8 mouse cellular contexts compared by ENCODE assay signal in the genomic region with DNA sequence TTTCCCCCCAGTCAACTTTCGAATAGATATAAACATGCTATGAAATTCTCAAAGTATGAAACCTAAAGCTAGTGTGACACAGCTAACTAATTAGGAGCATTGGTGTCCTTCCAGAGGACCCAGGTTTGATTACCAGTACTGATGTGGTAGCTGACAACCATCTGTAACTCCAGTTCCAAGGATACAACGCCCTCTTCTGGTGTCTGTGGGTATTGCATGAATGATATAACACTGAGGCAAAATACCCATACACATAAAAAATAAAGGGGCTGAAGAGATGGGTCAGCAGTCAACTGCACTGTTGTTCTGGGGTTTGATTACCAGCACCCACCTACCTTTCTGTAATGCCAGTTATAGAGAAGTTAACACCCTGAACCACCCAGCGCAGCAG. TPM values are rescaled to one million over a fixed set of nuclear protein-coding genes. Genes with fewer than 3 reads are reported as not detected.
A peak's percentile ranks its signal among the peaks of the same experiment; 100 is the strongest.
DNase-seq lines count a peak whose midpoint lies in the region; ATAC-seq and TF ChIP-seq lines count a peak whose summit lies in the region.

No protein-coding gene starts in this region.

- no peak overlapping the region for H3K4me3 ChIP-seq in cerebellum, adult 2 months (replicated peaks; ENCODE audit: insufficient read depth, low read depth, low read length)
- H3K4me3 ChIP-seq in intestine, embryonic 15.5 days (replicated peaks), result no peak overlapping the region

- H3K27me3 ChIP-seq in cerebellum, adult 2 months (ENCODE audit: control insufficient read depth, insufficient read depth, low read length), result no peaks in the 10 kb centered on the region
- no peaks in the 10 kb centered on the region for H3K27me3 ChIP-seq in intestine, embryonic 15.5 days (replicated peaks)
- H3K27me3 ChIP-seq in splenic B cell, adult 2 months (ENCODE audit: control insufficient read depth, insufficient read depth, low read length, poor library complexity, severe bottlenecking), result no peaks in the 10 kb centered on the region

- no peak overlapping the region; the same call in 1 of the 2 replicates for H3K27ac ChIP-seq in cerebellum, adult 2 months (ENCODE audit: insufficient read depth, low read length)
- peak overlapping the region; percentile 52; the same call in 1 of the 2 replicates for H3K27ac ChIP-seq in intestine, embryonic 15.5 days

- H3K4me2 ChIP-seq in intestine, embryonic 15.5 days (replicated peaks), result no peak overlapping the region

- H3K9ac ChIP-seq in intestine, embryonic 15.5 days, result no peak overlapping the region

- no peak for DNase-seq in cerebellum, adult 2 months
- DNase-seq in cerebellum, adult 11 months, result no peak
- peak; percentile 21 for DNase-seq in right cerebral cortex, postnatal 4 days
- DNase-seq in right cerebral cortex, adult 18-20 months, result no peak
- peak; percentile 60 for DNase-seq in splenic B cell, adult 2 months (ENCODE audit: low read depth, low spot score)
- DNase-seq in gastrocnemius, adult 18-20 months (ENCODE audit: low spot score), result no peak
- DNase-seq in adipocyte (ENCODE audit: low spot score), result no peak

- H3K9me3 ChIP-seq in intestine, embryonic 15.5 days, result no peaks in the 10 kb centered on the region

- ATAC-seq in intestine, embryonic 15.5 days, result no peak

- no peak for TF ChIP-seq POLR2A in cerebellum, adult 2 months (IDR thresholded peaks at IDR 0.05; ENCODE audit: borderline replicate concordance, insufficient read depth, low read length)

- TF ChIP-seq CTCF in cerebellum, adult 2 months (IDR thresholded peaks at IDR 0.05; ENCODE audit: borderline replicate concordance, insufficient read depth, low read depth, low read length), result peak; percentile 30; the same call in 1 of the 2 replicates

- no peaks in the 10 kb centered on the region for H3K36me3 ChIP-seq in intestine, embryonic 15.5 days
- H3K36me3 ChIP-seq in splenic B cell, adult 2 months (ENCODE audit: control insufficient read depth, insufficient read depth, low read length, poor library complexity, severe bottlenecking), result 0 out of 2 replicates have a peak, but pooled peaks cover 2% of the 10 kb centered on the region

- peaks cover 23% of the 10 kb centered on the region for H3K4me1 ChIP-seq in cerebellum, adult 2 months (ENCODE audit: control insufficient read depth, insufficient read depth, low read length)
- H3K4me1 ChIP-seq in intestine, embryonic 15.5 days (replicated peaks), result peaks cover 34% of the 10 kb centered on the region

- WGBS in cerebellum, adult 2 months, result 63% methylated on average over 3 of the region's 3 CpGs
- WGBS in intestine, embryonic 15.5 days, result 58% methylated on average over 3 of the region's 3 CpGs

RNA-seq across cellular contexts. Expression of gene Chd3, which starts 3.6 kb away (rescaled TPM):
- 111 and 115 TPM in 2 replicates for polyA plus RNA-seq in cerebellum, adult 2 months (2012; rRNA removed)
- 39.9 and 44.1 TPM in 2 replicates for polyA plus RNA-seq in intestine, embryonic 15.5 days (2015; fragmentation: Nextera tagmentation; extraction: Ambion mirVana)
- 1 to 10 TPM; 5.7 to 7.9 TPM for total RNA-seq in gastrocnemius, adult 18-20 months (2021)

RNA-seq across cellular contexts. Expression of gene Naa38, which starts 22.5 kb away (rescaled TPM):
- polyA plus RNA-seq in cerebellum, adult 2 months (2012; rRNA removed), result 193 and 200 TPM in 2 replicates
- 154 and 182 TPM in 2 replicates for polyA plus RNA-seq in intestine, embryonic 15.5 days (2015; fragmentation: Nextera tagmentation; extraction: Ambion mirVana)
- 10 to 100 TPM; 70.5 to 72.1 TPM for total RNA-seq in gastrocnemius, adult 18-20 months (2021)

RNA-seq across cellular contexts. Expression of gene Cyb5d1, which starts 22.7 kb away (rescaled TPM):
- 40.2 and 41.9 TPM in 2 replicates for polyA plus RNA-seq in cerebellum, adult 2 months (2012; rRNA removed)
- polyA plus RNA-seq in intestine, embryonic 15.5 days (2015; fragmentation: Nextera tagmentation; extraction: Ambion mirVana), result 22.7 and 24.8 TPM in 2 replicates
- 10 to 100 TPM; 29.3 to 33.0 TPM for total RNA-seq in gastrocnemius, adult 18-20 months (2021)

RNA-seq across cellular contexts. Expression of gene Tmem88, which starts 25.3 kb away (rescaled TPM):
- 5.7 and 6.0 TPM in 2 replicates for polyA plus RNA-seq in cerebellum, adult 2 months (2012; rRNA removed)
- 30.7 and 32.1 TPM in 2 replicates for polyA plus RNA-seq in intestine, embryonic 15.5 days (2015; fragmentation: Nextera tagmentation; extraction: Ambion mirVana)
- 1 to 10 TPM; 2.6 to 4.1 TPM for total RNA-seq in gastrocnemius, adult 18-20 months (2021)

RNA-seq across cellular contexts. Expression of gene Rnf227, which starts 32.5 kb away (rescaled TPM):
- 130 and 135 TPM in 2 replicates for polyA plus RNA-seq in cerebellum, adult 2 months (2012; rRNA removed)
- 10.8 and 10.9 TPM in 2 replicates for polyA plus RNA-seq in intestine, embryonic 15.5 days (2015; fragmentation: Nextera tagmentation; extraction: Ambion mirVana)
- under 1 TPM; 0.25 to 0.43 TPM for total RNA-seq in gastrocnemius, adult 18-20 months (2021)

Comparison
In these comparisons a context has a peak if more than half of its experiments do, and no peak if none do; other contexts are left out.
1. DNase-seq: peak in right cerebral cortex, postnatal 4 days (single experiment) and splenic B cell, adult 2 months (single experiment); none in cerebellum, adult 2 months (0 of 2), cerebellum, adult 11 months (single experiment), right cerebral cortex, adult 18-20 months (single experiment), gastrocnemius, adult 18-20 months (single experiment) and adipocyte (single experiment).